Mouse (Mus musculus) layer of hippocampus, postnatal 14 days (tissue): ENCODE measurements around the gene Gh. TPM values are rescaled to one million over a fixed set of nuclear protein-coding genes. Genes with fewer than 3 reads are reported as not detected.
A peak's percentile ranks its signal among the peaks of the same experiment; 100 is the strongest.
"Not testable (repeated sequence)": the region's sequence is repeated elsewhere in the genome, so short reads cannot be mapped to it uniquely, and the experiment has no call there.

Experiments used
- DNase-seq, 2 experiments: peaks; one replicate each; pipeline ENCODE4 v3.0.0; 2021 to 2022; ENCODE audit warnings: low spot score in 2 of 2, mixed read lengths in 1 of 2
- long read RNA-seq, 2 experiments: library from polyadenylated mRNA; stranded (forward); transcript quantifications; one replicate each; pipeline ENCODE4 v2.0.0; 2021
- total RNA-seq, 2 experiments: library from RNA; stranded (reverse); gene quantifications; 2 replicates each; pipeline ENCODE4 v1.2.3; 2021

Gene Gh
- not detected for total RNA-seq
- long read RNA-seq, experiment 1: 0 reads
- long read RNA-seq, experiment 2: 0 reads

GRCm38 (mm10) chr11:106301765-106302164 lies at the start of gene Gh:
Gene Gh (minus strand): TSS chr11:106301865.
- DNase-seq: no peak

GRCm38 (mm10) chr11:106351253-106351652 lies 49.6 kb upstream of the Gh start:
- DNase-seq: no peak

GRCm38 (mm10) chr11:106350853-106351252 lies 49.2 kb upstream of the Gh start:
- DNase-seq: no peak

GRCm38 (mm10) chr11:106349772-106350171 lies 48.1 kb upstream of the Gh start:
- DNase-seq: no peak

- no peak for DNase-seq
These were observed 43.2 kb upstream of the Gh start for GRCm38 (mm10) chr11:106344910-106345309.

- no peak for DNase-seq
These were observed 39.4 kb upstream of the Gh start for GRCm38 (mm10) chr11:106340990-106341520.

- not testable (repeated sequence) for DNase-seq
These were observed 37.7 kb upstream of the Gh start for GRCm38 (mm10) chr11:106339323-106339722.

- no peak for DNase-seq
These were observed 37.2 kb upstream of the Gh start for GRCm38 (mm10) chr11:106338870-106339269.

- DNase-seq: no peak
These were observed 36.4 kb upstream of the Gh start for GRCm38 (mm10) chr11:106338029-106338428.

GRCm38 (mm10) chr11:106334066-106334465 lies 32.4 kb upstream of the Gh start:
- no peak for DNase-seq

- DNase-seq: no peak
These were observed 30.8 kb upstream of the Gh start for GRCm38 (mm10) chr11:106332458-106332857.

GRCm38 (mm10) chr11:106329682-106330081 lies 28.0 kb upstream of the Gh start:
- DNase-seq: peak; percentile 24 to 44

- no peak for DNase-seq
These were observed 27.5 kb upstream of the Gh start for GRCm38 (mm10) chr11:106329128-106329527.

- DNase-seq: no peak
These were observed 26.9 kb upstream of the Gh start for GRCm38 (mm10) chr11:106328521-106328920.

GRCm38 (mm10) chr11:106326475-106326874 lies 24.8 kb upstream of the Gh start:
- no peak for DNase-seq

GRCm38 (mm10) chr11:106325566-106326206 lies 24.0 kb upstream of the Gh start:
- peak; percentile 60 for DNase-seq

- no peak for DNase-seq
These were observed 23.2 kb upstream of the Gh start for GRCm38 (mm10) chr11:106324858-106325257.

- DNase-seq: no peak
These were observed 17.0 kb upstream of the Gh start for GRCm38 (mm10) chr11:106318406-106319366.

GRCm38 (mm10) chr11:106317801-106318200 lies 16.1 kb upstream of the Gh start:
- no peak for DNase-seq

GRCm38 (mm10) chr11:106316416-106316815 lies 14.8 kb upstream of the Gh start:
- DNase-seq: no peak

GRCm38 (mm10) chr11:106314333-106314812 lies 12.7 kb upstream of the Gh start, which contains the start of gene Cd79b:
Gene Cd79b (minus strand): TSS chr11:106314762.
- DNase-seq: no peak

- DNase-seq: no peak
These were observed 11.9 kb upstream of the Gh start for GRCm38 (mm10) chr11:106313533-106313932.
